Comparison of ENCODE assay signal across 15 mouse cellular contexts in genomic region chr16:33895690-33896089, GRCm38 (mm10).
A peak's percentile ranks its signal among the peaks of the same experiment; 100 is the strongest.
DNase-seq lines count a peak whose midpoint lies in the region; ATAC-seq and TF ChIP-seq lines count a peak whose summit lies in the region.
"Had no signal": no experiment of that assay in that cellular context is flagged by ENCODE, and none has a peak within 500 bp of the region (broad histone marks: within the 10 kb centered on the region; RNA-seq: fewer than 3 reads in every experiment).

No protein-coding gene starts in this region.

- TF ChIP-seq POLR2A in liver, adult 2 months (IDR thresholded peaks at IDR 0.05; ENCODE audit: extremely low read depth, insufficient read depth, low read length) = no peak
- no peak for TF ChIP-seq POLR2A in kidney, adult 2 months (IDR thresholded peaks at IDR 0.05; ENCODE audit: low read depth, low read length)

- peaks cover 22% of the 10 kb centered on the region for H3K4me1 ChIP-seq in liver, adult 2 months (ENCODE audit: control insufficient read depth, insufficient read depth, low read length)
- peaks cover 21% of the 10 kb centered on the region for H3K4me1 ChIP-seq in liver, embryonic 11.5 days (replicated peaks; ENCODE audit: control insufficient read depth, insufficient read depth, low read length)
- H3K4me1 ChIP-seq in kidney, adult 2 months (ENCODE audit: control insufficient read depth, insufficient read depth, low read length) = peaks cover 26% of the 10 kb centered on the region
- peaks cover 19% of the 10 kb centered on the region for H3K4me1 ChIP-seq in neural tube, embryonic 15.5 days

- no peak overlapping the region for H3K9ac ChIP-seq in liver, adult 2 months (ENCODE audit: low read depth, low read length)
- no peak overlapping the region for H3K9ac ChIP-seq in liver, embryonic 11.5 days (ENCODE audit: low read depth, low read length)
- H3K9ac ChIP-seq in neural tube, embryonic 15.5 days (replicated peaks) = no peak overlapping the region
- H3K9ac ChIP-seq: forebrain, postnatal 0 days; liver, embryonic 14.5 days; midbrain, embryonic 13.5 days had no signal

- H3K27ac ChIP-seq in liver, adult 2 months (replicated peaks; ENCODE audit: insufficient read depth, low read depth, low read length) = no peak overlapping the region
- no peak overlapping the region for H3K27ac ChIP-seq in liver, embryonic 11.5 days (ENCODE audit: low read depth, low read length)
- no peak overlapping the region; the same call in none of the 2 replicates for H3K27ac ChIP-seq in kidney, adult 2 months (ENCODE audit: insufficient read depth, low read depth, low read length)
- no peak overlapping the region for H3K27ac ChIP-seq in neural tube, embryonic 15.5 days (replicated peaks)
- H3K27ac ChIP-seq: liver, embryonic 14.5 days; midbrain, embryonic 13.5 days had no signal

- no peak overlapping the region for H3K4me3 ChIP-seq in liver, adult 2 months (ENCODE audit: insufficient read depth, low read depth, low read length)
- no peak overlapping the region for H3K4me3 ChIP-seq in liver, embryonic 11.5 days (ENCODE audit: low read depth, low read length)
- H3K4me3 ChIP-seq in kidney, adult 2 months (ENCODE audit: insufficient read depth, low read depth, low read length) = no peak overlapping the region
- no peak overlapping the region for H3K4me3 ChIP-seq in neural tube, embryonic 15.5 days (replicated peaks)
- H3K4me3 ChIP-seq: midbrain, embryonic 13.5 days had no signal

- TF ChIP-seq CTCF in liver, adult 2 months (IDR thresholded peaks at IDR 0.05; ENCODE audit: low read depth, low read length) = no peak
- TF ChIP-seq CTCF in kidney, adult 2 months (conservative IDR thresholded peaks at IDR 0.05; ENCODE audit: insufficient read depth, insufficient read length, low read depth, low read length) = no peak

- peaks cover 7% of the 10 kb centered on the region; the same call in 1 of the 2 replicates for H3K36me3 ChIP-seq in liver, adult 2 months (ENCODE audit: control insufficient read depth, insufficient read depth, low read length)
- H3K36me3 ChIP-seq in liver, embryonic 11.5 days (ENCODE audit: control insufficient read depth, insufficient read depth, low read length) = no peaks in the 10 kb centered on the region
- 0 out of 2 replicates have a peak, but pooled peaks cover 1% of the 10 kb centered on the region for H3K36me3 ChIP-seq in kidney, adult 2 months (ENCODE audit: control insufficient read depth, insufficient read depth, low read length)
- no peaks in the 10 kb centered on the region for H3K36me3 ChIP-seq in neural tube, embryonic 15.5 days
- H3K36me3 ChIP-seq: midbrain, embryonic 13.5 days had no signal

- WGBS in liver, adult 2 months = 7% methylated on average over 7 of the region's 7 CpGs
- WGBS in liver, embryonic 11.5 days = 58% methylated on average over 7 of the region's 7 CpGs
- 44% methylated on average over 7 of the region's 7 CpGs for WGBS in kidney, adult 2 months
- 61% methylated on average over 7 of the region's 7 CpGs for WGBS in neural tube, embryonic 15.5 days

- ATAC-seq in liver, embryonic 11.5 days (replicated peaks; ENCODE audit: low FRiP score) = no peak
- ATAC-seq in neural tube, embryonic 15.5 days (ENCODE audit: low FRiP score) = no peak
- ATAC-seq: CD4-positive, CD25-positive, alpha-beta regulatory T cell, adult 4 months; forebrain, postnatal 0 days; intestine, embryonic 16.5 days; midbrain, embryonic 13.5 days; Patski had no signal

- 0 out of 2 replicates have a peak, but pooled peaks cover 2% of the 10 kb centered on the region for H3K79me2 ChIP-seq in liver, adult 2 months (ENCODE audit: control insufficient read depth, insufficient read depth, low read length)

- no peaks in the 10 kb centered on the region for H3K9me3 ChIP-seq in liver, embryonic 11.5 days (ENCODE audit: control insufficient read depth, low read length)
- H3K9me3 ChIP-seq in neural tube, embryonic 15.5 days (replicated peaks) = no peaks in the 10 kb centered on the region
- H3K9me3 ChIP-seq: midbrain, embryonic 13.5 days had no signal

- H3K27me3 ChIP-seq in liver, adult 2 months (ENCODE audit: control insufficient read depth, insufficient read depth, low read length) = no peaks in the 10 kb centered on the region
- H3K27me3 ChIP-seq in liver, embryonic 11.5 days (replicated peaks; ENCODE audit: control insufficient read depth, insufficient read depth, low read length) = no peaks in the 10 kb centered on the region
- no peaks in the 10 kb centered on the region for H3K27me3 ChIP-seq in kidney, adult 2 months (replicated peaks; ENCODE audit: control insufficient read depth, insufficient read depth, low read length)
- no peaks in the 10 kb centered on the region for H3K27me3 ChIP-seq in neural tube, embryonic 15.5 days (replicated peaks)
- H3K27me3 ChIP-seq: midbrain, embryonic 13.5 days; Patski had no signal

- H3K4me2 ChIP-seq in liver, embryonic 11.5 days = no peak overlapping the region
- no peak overlapping the region for H3K4me2 ChIP-seq in neural tube, embryonic 15.5 days
- H3K4me2 ChIP-seq: midbrain, embryonic 13.5 days had no signal

- DNase-seq in liver, adult 2 months (ENCODE audit: extremely low read depth, low read depth, low spot score) = peak; percentile 90
- DNase-seq in liver, embryonic 11.5 days (ENCODE audit: low spot score) = no peak
- peak; percentile 67 for DNase-seq in adrenal gland, postnatal 14 days
- DNase-seq in kidney, adult 2 months = peak; percentile 83
- peak; percentile 24 for DNase-seq in lung, postnatal 25 days (ENCODE audit: low spot score)
- no peak for DNase-seq in cerebellum, adult 11-12 months
- DNase-seq: cerebellum, postnatal 14 days; forebrain, postnatal 0 days; thymus, postnatal 36 days had no signal

Comparison
In these comparisons a context has a peak if more than half of its experiments do, and no peak if none do; other contexts are left out.
1. DNase-seq: peak in liver, adult 2 months (single experiment), adrenal gland, postnatal 14 days (single experiment), kidney, adult 2 months (single experiment) and lung, postnatal 25 days (single experiment); none in liver, embryonic 11.5 days (single experiment) and cerebellum, adult 11-12 months (single experiment).